Mouse (Mus musculus) A20 (cell line): Measurements from ENCODE around the gene Mettl6.
"Not testable (repeated sequence)": the region's sequence is repeated elsewhere in the genome, so short reads cannot be mapped to it uniquely, and the experiment has no call there.

ENCODE experiments used
- DNase-seq: peaks from one replicate; pipeline ENCODE4 v3.0.0-alpha.2; 2011; ENCODE audit warnings: low read depth, low spot score

Mettl6 gene

DNA sequence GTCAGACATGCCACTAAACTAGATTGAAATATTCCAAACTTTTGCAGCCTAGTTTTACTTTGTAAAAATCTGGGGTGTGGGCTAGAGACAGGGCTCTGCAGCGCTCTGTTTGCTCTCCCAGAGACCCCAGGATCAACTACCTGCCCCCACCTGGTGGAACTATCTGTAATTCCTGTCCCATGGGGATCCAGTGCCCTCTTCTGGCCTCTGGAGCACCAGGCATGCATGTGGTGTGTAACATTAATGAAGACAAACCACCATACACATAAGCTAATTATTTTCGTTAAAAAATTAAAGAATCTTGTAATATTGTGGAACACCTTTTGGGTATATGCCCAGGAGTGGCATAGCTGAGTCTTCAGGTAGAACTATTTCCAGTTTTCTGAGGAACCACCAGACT lies 21.5 kb downstream of the Mettl6 start:
- DNase-seq, result peak; percentile 12

DNA sequence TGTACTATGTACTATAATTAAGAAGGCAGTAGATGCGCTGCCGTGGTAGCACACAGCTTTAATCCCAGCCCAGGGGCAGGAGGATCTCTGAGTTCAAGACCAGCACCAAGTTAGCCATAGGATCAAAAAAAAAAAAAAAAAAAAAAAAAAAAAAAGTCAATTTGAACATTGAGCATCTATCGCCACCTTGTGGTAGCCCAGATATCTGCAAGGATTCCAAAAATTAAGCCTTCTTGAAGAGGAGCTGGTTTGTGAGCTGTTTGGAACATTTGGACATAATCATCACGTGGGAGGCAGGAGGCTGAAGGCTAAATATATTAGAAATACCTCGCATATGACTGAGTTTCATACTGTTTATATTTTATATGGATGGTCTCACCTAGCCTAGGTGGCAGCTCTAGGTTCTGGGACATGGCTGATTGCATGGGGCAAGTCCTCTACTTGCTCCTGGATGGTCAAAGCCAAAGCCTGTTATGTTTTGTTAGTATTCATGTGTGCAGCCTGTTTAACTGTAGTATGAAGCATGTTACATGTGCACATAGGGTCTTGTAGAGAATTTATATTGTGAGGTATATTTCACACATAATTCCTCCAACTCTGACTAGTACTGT lies 22.3 kb downstream of the Mettl6 start:
- DNase-seq, result peak; percentile 74

DNA sequence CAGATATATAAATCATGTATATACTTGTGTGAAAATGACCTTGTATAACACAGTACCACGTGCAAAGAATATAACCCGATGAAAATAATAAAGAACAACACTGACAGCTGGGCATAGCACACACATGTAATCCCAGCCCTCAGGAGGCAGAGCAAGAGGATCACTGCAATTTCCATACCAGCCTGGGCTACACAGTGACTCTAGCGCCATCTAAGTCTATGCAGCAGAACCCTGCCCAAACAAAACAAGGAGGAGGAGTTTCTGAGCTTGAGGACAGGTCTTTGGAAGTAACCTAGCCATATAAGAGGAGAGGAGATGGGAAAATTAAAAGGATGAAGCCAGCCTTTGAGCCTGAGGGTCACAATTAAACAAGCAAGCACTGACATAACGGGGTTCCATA lies 25.1 kb downstream of the Mettl6 start:
- peak; percentile 15 for DNase-seq

DNA sequence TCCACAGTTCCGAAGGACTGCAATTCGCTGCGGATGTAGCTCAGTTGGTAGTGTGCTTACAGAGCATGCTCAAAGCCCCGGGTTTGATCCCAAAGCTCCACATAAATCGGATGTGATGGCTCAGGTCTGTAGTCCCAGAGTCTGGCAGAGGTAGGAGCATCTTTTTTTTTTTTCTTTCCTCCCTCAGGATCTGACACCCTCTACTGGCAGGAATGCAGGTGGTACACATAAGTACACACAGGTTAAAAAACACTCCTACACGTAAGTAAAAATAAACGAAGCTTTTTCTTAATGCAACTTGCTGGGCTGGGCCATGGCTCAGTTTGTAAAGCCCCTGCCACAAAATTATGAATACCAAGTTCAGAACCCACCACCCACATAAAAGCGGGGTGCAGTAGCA lies 30.7 kb downstream of the Mettl6 start:
- DNase-seq, result no peak

DNA sequence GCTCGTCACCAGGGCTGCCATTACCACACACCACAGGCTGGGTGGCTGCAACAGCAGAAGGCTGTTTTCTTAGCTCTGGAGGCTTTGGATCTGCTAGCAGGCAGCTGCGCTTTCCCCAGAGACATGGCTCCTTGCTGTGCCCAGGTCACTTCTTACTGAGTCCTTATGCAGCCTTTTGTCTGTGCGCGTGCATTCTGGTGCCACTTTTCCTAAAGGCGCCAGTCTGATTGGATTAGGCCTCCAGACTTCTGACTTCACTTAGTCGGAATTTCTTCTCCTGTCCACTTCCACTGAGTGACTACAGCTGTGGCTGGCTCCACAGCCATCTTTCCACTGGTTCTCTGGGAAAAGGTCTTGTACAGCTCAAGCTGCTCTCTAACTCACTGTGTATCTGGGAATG lies 32.0 kb downstream of the Mettl6 start:
- DNase-seq, result no peak

DNA sequence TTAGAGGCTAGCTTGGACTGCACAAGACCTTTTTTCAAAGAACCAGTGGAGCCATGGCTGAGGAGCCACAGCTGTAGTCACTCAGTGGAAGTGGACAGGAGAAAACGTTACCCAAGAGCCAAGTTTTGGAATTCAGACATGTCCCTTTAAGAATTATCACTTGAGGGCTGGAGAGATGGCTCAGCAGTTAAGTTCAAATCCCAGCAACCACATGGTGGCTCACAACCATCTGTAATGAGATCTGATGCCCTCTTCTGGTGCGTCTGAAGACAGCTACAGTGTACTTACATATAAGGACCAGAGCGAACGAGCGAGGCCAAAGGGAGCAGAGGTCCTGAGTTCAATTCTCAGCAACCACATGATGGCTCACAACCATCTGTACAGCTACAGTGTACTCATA lies 32.6 kb downstream of the Mettl6 start:
- peak; percentile 40 for DNase-seq

DNA sequence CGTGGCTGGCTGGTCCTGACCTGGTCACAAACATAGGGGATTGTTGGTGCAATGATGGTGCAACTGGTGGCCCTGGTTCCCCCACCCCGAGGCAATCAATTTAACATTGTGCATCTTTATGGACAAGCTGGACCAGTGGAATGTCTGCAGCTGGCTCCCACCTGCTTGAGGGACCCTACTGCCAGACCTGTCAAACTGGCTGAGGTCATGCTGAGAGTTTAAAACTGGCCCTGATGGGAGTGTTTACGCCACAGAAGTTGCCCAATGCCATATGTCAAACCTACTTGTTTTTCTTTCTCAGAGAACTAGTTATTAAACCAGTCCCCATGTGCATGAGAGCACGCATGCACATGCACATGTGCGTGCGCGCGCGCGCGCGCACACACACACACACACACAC lies 36.8 kb downstream of the Mettl6 start:
- no peak for DNase-seq

DNA sequence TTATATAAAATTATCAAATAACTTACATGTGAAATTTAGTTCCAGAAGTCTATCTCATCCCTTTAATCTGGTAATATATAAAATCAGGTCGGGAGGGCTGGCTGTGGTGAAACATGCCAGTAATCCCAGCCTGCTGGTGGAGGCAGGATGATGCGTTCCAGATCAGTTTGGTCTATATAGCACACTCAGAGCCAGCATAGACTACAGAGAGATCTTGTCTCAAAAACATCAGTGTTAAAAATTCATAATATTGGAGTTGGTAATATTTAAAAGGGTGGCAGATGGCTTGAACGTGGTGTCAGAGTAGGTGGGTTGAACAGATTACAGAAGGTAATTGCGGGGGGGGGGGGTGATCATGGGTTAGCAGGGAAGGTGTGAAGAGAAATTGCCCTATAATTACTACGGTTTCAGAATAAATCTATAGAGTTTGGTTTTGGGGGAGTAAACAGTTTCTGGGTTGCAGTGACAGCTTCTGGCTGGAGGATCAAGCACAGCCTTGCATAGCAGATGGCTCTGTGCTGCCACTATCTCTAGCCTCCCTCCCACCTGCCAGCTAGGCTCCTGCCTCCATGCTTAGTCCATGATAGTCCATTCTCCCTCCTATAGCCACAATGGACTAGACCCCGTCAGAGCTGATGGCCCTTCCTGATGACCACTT lies 38.6 kb downstream of the Mettl6 start:
- no peak for DNase-seq

DNA sequence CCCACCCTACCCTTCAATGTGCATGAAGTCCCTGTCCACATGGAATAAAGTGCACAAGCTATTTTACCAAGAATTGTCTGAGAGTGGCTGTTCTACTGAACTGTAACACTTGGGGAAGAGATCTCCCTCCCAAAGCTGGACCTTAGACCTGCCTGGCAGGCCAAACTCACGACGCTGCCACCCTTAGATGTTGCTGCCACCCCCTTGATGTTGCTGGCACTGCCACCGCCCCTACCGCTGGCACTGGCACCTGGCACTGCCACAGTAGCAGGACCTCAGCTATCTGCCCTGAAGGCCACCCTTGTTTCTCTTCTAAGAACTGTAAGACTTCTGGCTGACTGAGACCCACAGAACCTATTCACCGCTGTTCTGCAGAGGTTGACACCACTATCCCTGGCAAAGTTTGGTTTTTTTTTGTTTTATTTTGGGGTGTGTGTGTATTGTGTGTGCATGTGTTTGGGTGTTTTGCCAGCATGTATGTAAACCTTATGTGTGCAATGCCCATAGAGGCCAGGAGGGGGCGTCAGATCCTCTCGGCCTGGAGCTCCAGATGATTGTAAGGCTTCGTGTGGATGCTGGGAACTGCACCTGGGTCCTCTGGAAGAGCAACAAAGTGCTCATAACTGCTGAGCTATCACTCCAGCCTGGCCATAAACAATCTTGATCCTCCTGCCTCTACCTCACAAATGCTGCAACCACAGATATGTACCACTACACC lies 39.8 kb downstream of the Mettl6 start:
- peak; percentile 18 for DNase-seq

DNA sequence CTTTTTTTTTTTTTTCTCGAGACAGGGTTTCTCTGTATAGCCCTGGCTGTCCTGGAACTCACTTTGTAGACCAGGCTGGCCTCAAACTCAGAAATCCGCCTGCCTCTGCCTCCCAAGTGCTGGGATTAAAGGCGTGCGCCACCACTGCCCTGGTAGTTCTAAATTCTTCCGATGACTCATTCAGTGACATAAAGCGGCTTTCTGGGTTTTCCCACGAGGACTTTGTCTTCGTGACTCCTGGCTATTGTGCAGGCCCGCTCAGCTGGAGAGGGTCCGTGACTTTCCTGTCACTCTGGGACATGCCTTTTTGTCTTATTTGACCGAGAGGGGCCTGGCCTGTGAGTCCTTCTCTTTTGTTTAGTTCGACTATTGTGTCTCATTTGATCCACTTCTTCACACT lies 40.9 kb downstream of the Mettl6 start:
- DNase-seq, result not testable (repeated sequence)

DNA sequence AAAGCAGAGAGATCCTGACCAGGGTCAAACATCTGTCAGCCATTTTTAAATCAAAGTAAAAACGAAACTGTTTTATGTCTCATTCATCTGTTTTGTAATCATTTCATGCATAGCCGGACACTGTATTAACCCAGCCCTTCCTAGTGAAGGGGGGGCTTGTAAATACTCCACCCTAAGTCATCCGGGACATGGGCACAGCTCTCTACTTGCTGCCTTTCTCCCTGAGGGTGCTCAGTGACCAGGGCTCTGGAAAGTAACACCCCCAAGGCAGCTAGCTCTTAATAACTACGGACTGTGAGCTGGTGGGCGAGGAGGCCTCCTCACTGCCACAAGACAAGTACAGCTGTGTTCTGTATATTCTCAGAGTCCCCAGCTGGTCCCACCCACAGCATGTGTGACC lies 45.8 kb downstream of the Mettl6 start:
- DNase-seq, result peak; percentile 71

DNA sequence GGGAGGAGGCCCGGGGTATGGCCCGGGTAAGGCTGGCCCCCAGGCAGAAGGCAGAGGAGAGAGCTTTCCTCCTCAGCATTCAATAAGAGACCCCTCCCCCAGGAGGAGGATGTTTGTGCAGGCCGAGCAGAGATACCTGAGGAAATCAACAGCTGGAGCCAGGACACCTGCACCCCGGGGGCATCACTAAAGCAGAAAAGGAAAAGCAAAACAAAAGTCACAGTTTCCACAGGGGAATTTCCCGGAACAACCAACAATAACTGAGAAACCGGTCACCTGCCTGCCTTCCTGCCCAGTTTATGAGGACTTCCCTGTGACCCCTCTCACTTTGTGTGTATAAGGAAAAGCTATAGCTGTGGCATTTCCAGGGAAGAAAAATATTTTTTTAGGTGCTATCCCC lies 51.2 kb downstream of the Mettl6 start:
- no peak for DNase-seq

DNA sequence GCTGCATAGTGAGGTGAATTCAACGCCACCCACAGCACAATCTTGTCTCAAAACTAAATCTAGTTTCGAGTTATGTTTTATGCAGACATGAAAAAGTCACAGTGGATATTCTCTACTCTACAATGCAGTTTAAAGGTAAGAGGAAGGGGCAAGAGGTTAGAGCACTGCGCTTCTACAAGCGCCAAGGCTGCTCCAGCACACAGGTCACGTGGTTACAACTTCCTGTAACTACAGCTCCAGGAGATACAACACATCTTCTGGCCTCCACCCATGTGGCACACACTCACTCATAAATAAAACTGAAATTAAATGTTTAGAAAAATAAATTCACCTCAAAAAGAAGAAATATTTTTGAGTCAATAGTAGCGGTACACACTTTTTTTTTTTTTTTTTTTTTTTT lies 54.1 kb downstream of the Mettl6 start:
- DNase-seq, result no peak

DNA sequence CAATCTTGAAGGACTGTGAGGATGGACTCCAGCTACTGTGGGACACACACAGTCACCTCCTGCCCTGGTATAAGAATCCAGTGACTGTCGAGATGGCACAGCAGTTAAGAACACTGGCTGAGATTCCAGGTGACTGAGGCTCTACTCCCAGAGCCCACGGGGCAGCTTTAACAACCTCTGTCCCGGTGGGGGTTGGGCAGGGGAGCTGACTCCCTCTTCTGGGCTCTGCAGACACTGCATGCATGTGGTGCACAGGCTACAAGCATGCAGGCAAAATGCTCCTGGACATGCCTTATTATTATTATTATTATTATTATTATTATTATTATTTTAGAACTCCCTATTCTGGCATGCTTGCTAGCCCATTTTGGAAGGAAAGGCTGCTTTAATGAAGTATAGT lies 54.6 kb downstream of the Mettl6 start:
- no peak for DNase-seq

DNA sequence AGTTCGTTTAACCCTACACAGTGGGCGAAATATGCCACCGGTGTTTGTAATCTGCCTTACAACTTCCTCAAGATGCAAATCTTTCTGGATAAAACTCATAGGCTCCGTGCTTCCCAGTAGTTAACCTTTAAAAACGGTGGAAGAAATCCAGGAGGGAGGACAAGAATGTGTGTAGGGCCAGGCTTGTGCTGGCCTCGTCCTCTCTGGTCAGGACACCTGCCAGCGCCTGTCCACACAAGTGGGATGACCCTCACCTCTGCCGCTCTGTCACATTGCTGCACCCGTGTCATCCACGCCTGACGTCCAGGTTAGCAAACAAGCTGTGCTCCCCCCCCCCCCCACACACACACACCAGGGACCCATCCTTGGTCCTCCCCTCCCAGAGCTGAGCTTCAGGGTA lies 55.6 kb downstream of the Mettl6 start:
- DNase-seq, result no peak

DNA sequence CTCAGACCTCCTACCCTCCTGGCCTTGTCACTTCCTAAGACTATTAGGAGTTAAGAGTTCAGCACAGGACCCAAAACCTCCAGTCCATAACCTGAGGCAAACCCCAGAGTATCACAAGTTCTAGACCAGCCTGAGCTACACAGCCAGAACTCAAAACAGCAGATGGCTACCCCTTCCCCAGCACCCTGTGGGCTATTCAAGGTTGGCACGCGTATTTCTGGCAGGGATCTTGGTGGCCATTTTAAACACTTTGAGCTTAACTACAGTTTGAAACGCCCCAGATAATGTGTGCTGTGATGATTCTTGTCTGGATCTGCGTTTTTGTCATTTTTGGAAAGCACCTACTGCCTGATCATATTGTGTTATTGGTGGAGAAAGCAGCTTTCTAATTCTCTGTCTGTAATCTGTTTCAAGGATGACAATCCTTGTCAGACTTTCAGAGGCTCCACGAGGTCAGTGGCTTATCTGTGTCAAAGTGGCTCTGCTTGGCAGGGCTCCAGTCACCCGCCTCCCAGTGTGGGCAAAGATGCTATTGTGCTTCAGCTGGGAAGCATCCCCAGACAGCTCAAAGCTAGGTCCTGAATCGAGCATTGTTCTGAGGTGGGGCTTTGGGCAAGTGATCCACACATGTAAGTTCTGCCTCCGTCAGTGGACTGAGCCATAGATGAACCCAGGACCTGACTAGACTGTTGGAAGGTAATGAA lies 56.9 kb downstream of the Mettl6 start:
- DNase-seq, result no peak

DNA sequence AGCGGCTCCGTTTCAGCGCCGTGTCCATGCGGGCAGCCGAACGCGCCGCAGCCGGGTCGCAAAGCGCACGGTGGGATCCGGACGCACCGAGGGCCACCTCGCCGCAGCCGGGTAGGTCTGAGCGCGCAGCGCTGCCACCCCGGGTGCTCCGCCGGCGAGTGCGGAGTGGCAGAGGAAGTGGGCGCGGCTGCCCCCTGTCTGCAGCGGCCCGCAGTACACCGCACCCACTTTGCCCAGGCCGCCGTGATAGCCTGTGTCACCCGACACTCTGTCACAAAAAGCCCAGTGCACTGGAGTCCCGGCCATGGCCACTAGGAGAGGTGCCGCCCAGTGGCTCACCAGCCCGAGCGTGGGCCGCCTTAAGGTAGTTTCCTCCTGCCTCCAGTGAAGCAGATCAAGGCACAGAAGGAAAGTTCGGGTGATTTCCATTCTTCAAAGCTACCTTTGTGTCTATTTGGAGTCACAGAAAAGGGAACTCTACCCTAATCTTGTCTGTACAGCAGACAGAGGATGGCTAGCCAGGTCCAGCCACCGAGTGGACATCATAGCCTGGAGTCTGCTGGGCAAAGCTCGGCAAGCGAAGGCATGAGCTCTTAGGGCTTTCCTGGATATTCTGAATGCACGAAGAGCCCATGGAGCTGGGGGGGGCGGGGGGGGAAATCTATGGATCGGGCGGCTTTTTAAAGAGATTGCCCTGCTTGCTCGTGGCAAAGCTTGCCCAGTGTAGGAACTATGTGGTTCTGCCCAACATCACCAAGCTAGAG lies 58.7 kb downstream of the Mettl6 start, which contains the start of gene Sh3bp5:
Sh3bp5 (minus strand) TSS at position 149 of the 764 bp plus-strand sequence.
- peak; percentile 95 for DNase-seq

DNA sequence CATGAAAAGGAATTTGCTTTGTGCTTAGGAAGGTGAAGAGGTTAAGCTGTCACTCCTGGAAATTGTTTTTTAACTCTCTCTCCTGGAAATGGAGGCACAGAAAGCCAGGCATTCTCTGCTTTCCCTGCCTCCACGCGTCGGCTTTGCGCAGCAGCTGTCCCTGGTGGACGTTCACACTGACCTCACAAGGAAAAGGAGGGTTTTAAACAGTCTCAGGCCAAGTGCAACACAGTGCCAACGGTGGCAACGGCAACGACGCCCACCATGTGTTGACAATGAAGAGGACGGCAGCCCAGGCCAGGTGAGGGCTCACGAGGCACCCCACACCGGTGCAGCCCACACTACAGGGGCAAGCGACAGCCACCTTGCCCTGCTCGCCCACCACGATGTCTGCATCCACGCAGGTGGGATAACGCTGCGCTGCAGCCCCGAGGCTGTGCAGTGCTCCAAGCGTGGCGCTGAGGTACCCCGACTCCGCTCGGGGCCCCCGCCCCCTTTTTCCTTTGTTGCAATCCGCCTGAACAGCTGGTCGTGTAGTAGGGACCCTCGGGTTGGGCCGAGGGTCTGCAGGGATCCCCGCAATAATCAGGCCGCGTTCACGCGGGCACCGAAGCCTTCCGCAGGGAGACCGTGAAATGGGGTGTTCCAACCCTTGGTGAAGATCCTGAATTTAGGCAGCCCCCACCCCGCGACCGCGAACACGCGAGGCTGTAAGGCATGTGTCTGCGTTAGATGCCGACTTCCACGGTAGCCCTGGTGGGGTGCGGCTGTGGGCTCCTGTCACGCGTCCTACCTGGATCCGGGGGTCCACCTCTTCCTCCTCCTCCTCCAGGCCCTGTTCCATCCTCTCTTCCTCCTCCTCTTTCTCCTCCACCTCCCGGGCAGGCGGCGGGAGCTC lies 59.6 kb downstream of the Mettl6 start:
- DNase-seq, result peak; percentile 67

DNA sequence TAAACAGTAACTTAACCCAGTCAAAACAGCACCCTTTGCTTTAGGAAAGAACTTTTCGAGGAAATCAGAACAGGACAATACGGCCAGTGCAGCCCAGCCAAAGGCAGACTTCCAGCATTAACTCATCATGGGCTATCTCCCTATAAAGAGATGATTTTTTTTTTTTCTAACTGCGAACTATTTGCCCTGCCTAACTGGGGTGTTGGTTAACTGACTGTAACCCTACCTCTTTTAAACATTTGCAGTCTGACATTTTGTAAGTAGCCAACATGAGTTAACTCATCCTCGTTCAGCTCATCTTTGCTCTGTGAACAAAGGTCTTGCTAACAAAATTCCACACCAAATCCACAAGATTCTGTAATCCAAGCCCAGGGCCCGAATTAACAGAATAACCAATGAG lies 60.4 kb downstream of the Mettl6 start:
- DNase-seq, result no peak

DNA sequence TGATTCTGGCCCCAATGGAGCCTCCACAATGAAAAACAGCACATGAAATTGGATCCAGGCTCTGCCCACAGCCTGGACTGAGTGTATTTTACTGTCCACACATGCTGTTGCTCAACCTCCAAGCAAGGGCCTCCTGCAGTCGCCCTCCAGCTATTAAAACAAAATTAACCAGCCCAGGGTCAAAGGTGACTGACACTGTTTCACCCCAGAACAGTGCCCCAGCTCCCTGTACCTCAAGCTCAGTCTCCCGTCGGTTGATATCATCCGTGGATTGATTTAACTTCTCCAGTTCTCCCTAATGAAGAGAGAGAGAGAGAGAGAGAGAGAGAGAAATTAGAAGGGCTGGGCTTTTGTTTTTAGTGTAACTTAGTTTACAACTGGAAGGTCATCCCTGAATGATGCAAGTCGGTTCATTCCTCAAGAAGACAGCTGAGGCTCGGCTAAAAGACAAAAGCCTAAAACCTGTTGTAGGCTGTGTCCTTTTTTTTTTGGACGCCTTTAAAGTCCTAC lies 60.9 kb downstream of the Mettl6 start:
- DNase-seq, result peak; percentile 58
